Mouse (Mus musculus): ENCODE results near the gene Fkbp6. TPM values are rescaled to one million over a fixed set of nuclear protein-coding genes. Genes with fewer than 3 reads are reported as not detected.

Gene Fkbp6
- polyA plus RNA-seq (2015; fragmentation: Nextera tagmentation; extraction: Ambion mirVana) = 0.17 TPM in 1 of 2 replicates, not detected in the other

DNA sequence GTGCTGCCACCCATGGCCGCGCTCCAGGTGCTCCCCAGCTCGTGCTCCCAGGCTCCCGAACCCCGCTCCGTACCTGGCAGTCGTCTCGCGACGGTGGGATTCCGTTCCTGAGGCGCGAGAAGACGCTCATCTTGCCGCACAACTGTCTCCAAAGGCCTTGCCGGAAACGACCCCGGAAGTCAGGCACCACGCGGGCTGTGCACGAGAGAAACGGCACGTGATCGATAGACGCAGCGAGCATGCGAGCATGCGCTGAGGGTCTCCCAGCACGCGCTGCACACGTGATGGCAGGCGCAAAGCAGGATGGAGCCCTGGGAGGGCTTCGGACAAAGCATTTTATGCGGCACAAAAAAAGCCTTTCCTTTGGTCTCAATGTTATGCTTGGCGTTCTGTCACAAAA lies at the start of gene Fkbp6:
Gene Fkbp6 (minus strand): TSS at position 183 of the 400 bp plus-strand sequence.

DNA sequence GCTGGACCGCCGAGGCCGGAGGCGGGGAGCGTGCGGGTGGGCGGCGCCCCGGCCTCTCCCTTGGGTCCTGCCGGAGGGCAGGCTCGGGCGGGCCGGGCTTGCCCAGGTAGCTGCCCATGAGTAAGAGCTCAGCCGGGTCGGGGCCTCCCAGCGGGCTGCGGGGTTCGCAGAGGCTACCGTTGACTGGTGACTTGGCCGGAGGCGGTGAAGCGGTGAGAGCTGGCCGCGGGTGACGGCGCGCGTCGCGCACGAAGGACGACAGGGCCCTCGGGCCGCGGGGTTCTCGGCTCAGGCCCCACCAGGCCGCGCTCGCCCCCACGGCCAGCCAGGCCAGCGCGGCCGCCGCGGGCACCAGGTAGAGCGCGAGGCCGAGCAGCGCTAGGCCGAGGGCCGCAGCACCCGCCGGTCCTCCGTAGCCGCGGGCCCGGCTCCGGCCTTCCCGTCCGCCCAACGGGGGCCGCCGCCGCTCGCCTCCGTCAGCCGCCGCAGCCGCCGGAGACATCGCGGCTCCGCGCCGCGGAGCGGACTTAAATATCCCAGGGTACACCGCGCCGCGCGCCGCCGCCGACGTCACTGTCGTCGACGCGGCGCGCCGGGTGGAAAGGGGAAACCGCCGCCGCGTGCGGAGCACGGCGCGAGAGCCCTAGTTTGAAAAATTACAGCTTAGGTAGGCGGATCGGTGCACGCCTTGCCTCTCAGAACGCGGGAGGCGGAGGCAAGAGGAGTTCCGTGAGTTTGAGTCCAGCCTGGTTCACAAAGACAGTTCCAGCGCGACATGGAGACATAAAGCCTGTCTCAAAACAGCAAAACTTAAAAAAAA lies 44.4 kb upstream of the Fkbp6 start, which contains the start of gene Pom121:
Gene Pom121 (minus strand): TSS at position 543 of the 820 bp plus-strand sequence.

DNA sequence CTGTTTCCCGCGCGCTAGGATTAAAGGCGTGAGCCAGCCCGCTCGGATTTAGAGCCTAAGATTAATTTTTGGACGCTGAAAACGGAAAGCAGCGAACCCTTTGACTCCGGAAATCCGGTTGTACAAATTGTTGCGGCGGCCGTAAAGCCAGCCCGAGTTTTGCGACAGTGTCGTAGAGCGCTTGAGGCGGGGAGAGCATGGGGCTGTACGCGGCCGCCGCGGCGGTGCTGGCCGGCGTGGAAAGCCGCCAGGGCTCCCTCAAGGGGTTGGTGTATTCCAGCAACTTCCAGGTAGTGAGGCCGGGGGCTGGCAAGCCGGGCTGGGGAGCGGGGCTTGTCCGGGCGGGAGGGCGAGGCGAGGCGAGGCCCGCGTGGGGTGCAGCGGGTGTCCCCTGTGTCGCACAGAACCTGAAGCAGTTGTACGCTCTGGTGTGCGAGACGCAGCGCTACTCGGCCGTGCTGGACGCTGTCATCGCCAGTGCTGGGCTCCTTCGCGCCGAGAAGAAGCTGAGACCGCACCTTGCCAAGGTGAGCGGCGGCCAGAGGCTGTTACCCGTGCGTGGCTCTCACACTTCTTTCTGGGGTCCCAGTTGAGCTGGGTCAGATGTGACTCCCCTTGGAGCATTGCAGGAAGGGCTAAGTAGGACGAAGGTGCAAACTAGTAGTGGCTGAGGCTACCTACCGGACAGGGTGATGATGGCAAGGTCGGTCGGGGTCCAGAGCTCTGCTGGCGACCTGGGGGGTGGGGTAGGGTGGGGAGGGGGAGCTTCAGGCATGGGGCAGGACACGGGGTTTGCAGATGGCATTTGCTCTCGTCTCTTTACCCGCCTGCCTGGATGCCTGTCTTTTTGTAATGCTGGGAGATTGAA lies 20.2 kb upstream of the Fkbp6 start, which contains the start of gene Nsun5:
Gene Nsun5 (plus strand): TSS at position 167 of the 868 bp plus-strand sequence.

DNA sequence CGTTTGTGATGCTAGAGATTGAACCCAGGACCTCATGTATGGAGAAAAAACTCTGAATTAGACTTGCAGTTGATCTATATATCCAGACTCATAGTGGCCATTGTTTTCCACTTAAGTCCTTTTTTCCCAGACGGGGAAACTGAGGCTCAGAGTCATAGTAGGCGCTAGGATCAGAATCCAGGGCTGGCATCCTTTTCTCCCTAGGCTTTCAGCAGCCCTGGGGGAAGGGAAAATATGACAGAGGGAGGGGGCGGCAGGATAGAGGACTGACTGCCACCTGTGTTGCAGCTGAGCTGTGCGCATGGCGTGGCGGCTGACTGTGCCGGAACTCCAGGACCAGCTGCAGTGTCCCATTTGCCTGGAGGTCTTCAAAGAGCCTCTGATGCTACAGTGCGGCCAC lies 3.2 kb upstream of the Fkbp6 start, which contains the start of gene Trim50:
Gene Trim50 (plus strand): TSS at position 301 of the 400 bp plus-strand sequence.

DNA sequence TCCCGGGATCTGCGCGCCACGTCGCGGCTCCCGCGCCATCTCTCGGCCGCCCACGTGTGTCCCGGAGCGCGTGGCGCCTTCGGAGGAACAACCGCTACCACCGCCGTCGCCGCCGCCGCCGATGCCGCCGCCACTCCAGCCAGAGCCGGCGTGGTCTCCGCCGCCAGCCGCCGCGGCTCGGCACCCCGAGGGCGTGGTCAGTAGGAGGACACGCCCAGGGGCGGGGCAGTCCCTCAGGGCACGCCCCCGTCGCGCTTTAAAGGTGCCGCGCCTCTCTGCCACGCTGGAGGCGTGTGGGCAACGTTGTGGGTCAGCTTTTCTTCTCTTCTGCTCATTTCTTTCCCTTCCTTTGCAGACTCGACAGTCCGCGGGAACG lies 98.8 kb downstream of the Fkbp6 start, which contains the start of gene Fzd9:
Gene Fzd9 (minus strand): TSS at position 152 of the 376 bp plus-strand sequence.

Small RNAs within 50 kb of the gene (microRNA-seq; reads per million reads assigned to microRNA genes)
- gene Mir7033 (ENCODE audit: borderline replicate concordance, insufficient number of aligned reads) = not detected

Other genes starting within 250 kb of the Fkbp6 start
- 8.7 and 12.8 TPM in 2 replicates for gene Tbl2, start 200.4 kb downstream of the Fkbp6 start, polyA plus RNA-seq (2015; fragmentation: Nextera tagmentation; extraction: Ambion mirVana)
- gene Bcl7b, start 181.8 kb downstream of the Fkbp6 start, polyA plus RNA-seq (2015; fragmentation: Nextera tagmentation; extraction: Ambion mirVana) = 51.5 and 67.6 TPM in 2 replicates
- gene Baz1b, start 162.8 kb downstream of the Fkbp6 start, polyA plus RNA-seq (2015; fragmentation: Nextera tagmentation; extraction: Ambion mirVana) = 13.8 and 15.8 TPM in 2 replicates
- 0.77 and 1.6 TPM in 2 replicates for gene Fzd9, start 98.8 kb downstream of the Fkbp6 start, polyA plus RNA-seq (2015; fragmentation: Nextera tagmentation; extraction: Ambion mirVana)
- gene Trim50, start 3.3 kb upstream of the Fkbp6 start, polyA plus RNA-seq (2015; fragmentation: Nextera tagmentation; extraction: Ambion mirVana) = not detected in 2 replicates
- gene Nsun5, start 19.9 kb upstream of the Fkbp6 start, polyA plus RNA-seq (2015; fragmentation: Nextera tagmentation; extraction: Ambion mirVana) = 12.1 and 14.8 TPM in 2 replicates
- gene Pom121, start 44.5 kb upstream of the Fkbp6 start, polyA plus RNA-seq (2015; fragmentation: Nextera tagmentation; extraction: Ambion mirVana) = 6.0 and 6.6 TPM in 2 replicates
- gene Hip1, start 195.1 kb upstream of the Fkbp6 start, polyA plus RNA-seq (2015; fragmentation: Nextera tagmentation; extraction: Ambion mirVana) = 11.6 and 13.8 TPM in 2 replicates
- gene Ccl26, start 213.5 kb upstream of the Fkbp6 start, polyA plus RNA-seq (2015; fragmentation: Nextera tagmentation; extraction: Ambion mirVana) = not detected in 2 replicates
- gene Ccl24, start 223.0 kb upstream of the Fkbp6 start, polyA plus RNA-seq (2015; fragmentation: Nextera tagmentation; extraction: Ambion mirVana) = 6.2 and 13.4 TPM in 2 replicates